ENCODE assay signal across 14 mouse cellular contexts in the genomic region with DNA sequence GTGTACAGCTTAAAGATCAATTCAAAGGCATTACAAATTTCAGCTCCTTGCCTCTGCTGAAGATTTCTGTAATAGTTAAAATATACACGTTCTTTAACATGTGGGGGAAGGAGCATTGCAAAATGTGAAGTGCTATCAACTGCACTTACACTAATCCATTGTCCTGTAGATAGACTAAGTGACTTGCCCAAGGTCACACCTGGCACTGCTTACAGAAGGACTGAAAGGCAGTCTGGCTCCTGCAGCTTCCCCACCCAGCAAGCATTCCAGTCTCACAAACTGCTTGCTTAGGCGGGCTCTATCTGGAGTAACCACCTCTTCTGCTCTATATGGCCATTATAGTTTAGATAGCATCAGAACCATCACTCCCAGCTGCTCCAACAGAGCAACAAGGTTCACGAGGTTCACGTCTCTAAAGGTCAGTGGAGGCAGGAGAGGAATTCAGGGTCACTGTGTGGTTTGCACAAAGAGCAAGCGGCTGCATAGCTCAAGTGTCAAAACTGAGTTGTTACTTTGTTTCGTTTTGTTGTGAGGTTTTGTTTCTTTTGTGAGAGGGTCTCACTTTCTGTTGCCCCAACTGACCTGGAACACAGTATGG. TPM values are rescaled to one million over a fixed set of nuclear protein-coding genes. Genes with fewer than 3 reads are reported as not detected.
DNase-seq lines count a peak whose midpoint lies in the region; ATAC-seq and TF ChIP-seq lines count a peak whose summit lies in the region.
"Had no signal": no experiment of that assay in that cellular context is flagged by ENCODE, and none has a peak within 500 bp of the region (broad histone marks: within the 10 kb centered on the region; RNA-seq: fewer than 3 reads in every experiment).

No protein-coding gene starts in this region.

- TF ChIP-seq RAD21 in CH12.LX (IDR thresholded peaks at IDR 0.05; ENCODE audit: low read depth, low read length): no peak

- H3K79me2 ChIP-seq in CH12.LX (replicated peaks; ENCODE audit: control insufficient read depth, extremely low read depth, insufficient read depth, poor library complexity, severe bottlenecking): no peaks in the 10 kb centered on the region

- WGBS in embryonic facial prominence, embryonic 11.5 days: 28% methylated on average over 6 of the region's 6 CpGs

- H3K4me3 ChIP-seq in CH12.LX (replicated peaks in 1 of 3; ENCODE audit: low read depth in 2 of 3, low read length in 2 of 3, poor library complexity in 1 of 3): no peak overlapping the region
- H3K4me3 ChIP-seq in embryonic facial prominence, embryonic 11.5 days (ENCODE audit: low read depth, low read length): no peak overlapping the region
- no peak overlapping the region for H3K4me3 ChIP-seq in gastrocnemius, adult 2 months
- H3K4me3 ChIP-seq: embryonic facial prominence, embryonic 12.5 days; heart, embryonic 15.5 days; hindbrain, embryonic 12.5 days; limb, embryonic 12.5 days had no signal

- H3K9ac ChIP-seq in CH12.LX (ENCODE audit: insufficient read depth, low read depth): no peak overlapping the region
- no peak overlapping the region for H3K9ac ChIP-seq in embryonic facial prominence, embryonic 11.5 days (replicated peaks; ENCODE audit: low read length)
- H3K9ac ChIP-seq: embryonic facial prominence, embryonic 12.5 days; heart, embryonic 15.5 days; hindbrain, embryonic 12.5 days; limb, embryonic 12.5 days had no signal

- dilution Hi-C loops in CH12.LX (cut with MboI; ENCODE audit: extremely low pct_ligation_motif_present, extremely low pct_unique_long_range_greater_than_20kb, low sequenced_read_pairs): no loop called here

- TF ChIP-seq POLR2A in CH12.LX (IDR thresholded peaks at IDR 0.05; ENCODE audit: low read depth, low read length): no peak

- in situ Hi-C loops in CH12.LX (cut with MboI; ENCODE audit: low pct_ligation_motif_present, low pct_unique_long_range_greater_than_20kb, low sequenced_read_pairs): loop anchor here (25.0 kb wide), 1 partner anchor 222 kb away; the partner anchor contains the start of gene Dmp1

- peak; percentile 27 for DNase-seq in kidney, adult 11 months
- DNase-seq in kidney, postnatal 10 days: no peak
- no peak for DNase-seq in CH12.LX (ENCODE audit: extremely low read depth)
- peak; percentile 14 for DNase-seq in Muller cell, postnatal 12 days (ENCODE audit: inconsistent ontology term)
- DNase-seq in embryonic facial prominence, embryonic 11.5 days (ENCODE audit: low spot score): peak; percentile 22
- DNase-seq in gastrocnemius, adult 2 months: no peak
- no peak for DNase-seq in right cerebral cortex, postnatal 36 days (ENCODE audit: low spot score in 2 of 2)
- DNase-seq: cerebellum, adult 8-10 months; layer of hippocampus, postnatal 36 days had no signal

- intact Hi-C loops in gastrocnemius, adult 2 months (cut with DNase I): loop anchor here (2.0 kb wide), 1 partner anchor 89 kb away; no protein-coding TSS in a partner anchor

- H3K36me3 ChIP-seq in CH12.LX (replicated peaks in 1 of 2; ENCODE audit: control insufficient read depth in 1 of 2, insufficient read depth in 1 of 2, low read length in 1 of 2): peaks cover 0 to 4% of the 10 kb centered on the region in 2 experiments
- no peaks in the 10 kb centered on the region for H3K36me3 ChIP-seq in embryonic facial prominence, embryonic 11.5 days (replicated peaks; ENCODE audit: control insufficient read depth, insufficient read depth, low read depth, low read length)
- H3K36me3 ChIP-seq: embryonic facial prominence, embryonic 12.5 days; heart, embryonic 15.5 days; hindbrain, embryonic 12.5 days; limb, embryonic 12.5 days had no signal

- no peaks in the 10 kb centered on the region for H3K27me3 ChIP-seq in CH12.LX (replicated peaks)
- no peaks in the 10 kb centered on the region for H3K27me3 ChIP-seq in embryonic facial prominence, embryonic 11.5 days (ENCODE audit: control insufficient read depth, insufficient read depth, low read length)
- H3K27me3 ChIP-seq: embryonic facial prominence, embryonic 12.5 days; heart, embryonic 15.5 days had no signal

- H3K4me2 ChIP-seq in CH12.LX (ENCODE audit: insufficient read depth, low read depth, poor library complexity, severe bottlenecking): peak overlapping the region; percentile 40; the same call in 1 of the 2 replicates
- H3K4me2 ChIP-seq in embryonic facial prominence, embryonic 11.5 days (ENCODE audit: low read depth, low read length): no peak overlapping the region
- H3K4me2 ChIP-seq: embryonic facial prominence, embryonic 12.5 days; heart, embryonic 15.5 days; hindbrain, embryonic 12.5 days; limb, embryonic 12.5 days had no signal

- no peaks in the 10 kb centered on the region for H3K9me3 ChIP-seq in CH12.LX (replicated peaks; ENCODE audit: low read length)
- H3K9me3 ChIP-seq in embryonic facial prominence, embryonic 11.5 days (replicated peaks; ENCODE audit: control insufficient read depth, low read length): no peaks in the 10 kb centered on the region
- H3K9me3 ChIP-seq: embryonic facial prominence, embryonic 12.5 days; heart, embryonic 15.5 days; hindbrain, embryonic 12.5 days; limb, embryonic 12.5 days had no signal

- H3K27ac ChIP-seq in CH12.LX (ENCODE audit: insufficient read depth, low read depth): no peak overlapping the region
- no peak overlapping the region for H3K27ac ChIP-seq in embryonic facial prominence, embryonic 11.5 days (replicated peaks; ENCODE audit: low read depth, low read length)
- no peak overlapping the region for H3K27ac ChIP-seq in gastrocnemius, adult 2 months
- H3K27ac ChIP-seq: embryonic facial prominence, embryonic 12.5 days; heart, embryonic 15.5 days; hindbrain, embryonic 12.5 days; limb, embryonic 12.5 days had no signal

- H3K4me1 ChIP-seq in CH12.LX (ENCODE audit: control insufficient read depth in 1 of 2, insufficient read depth in 2 of 2): peaks cover 3 to 17% of the 10 kb centered on the region in 2 experiments; a peak in 3 of 4 replicates
- no peaks in the 10 kb centered on the region for H3K4me1 ChIP-seq in embryonic facial prominence, embryonic 11.5 days (ENCODE audit: control insufficient read depth, insufficient read depth, low read length)
- H3K4me1 ChIP-seq: embryonic facial prominence, embryonic 12.5 days; hindbrain, embryonic 12.5 days; limb, embryonic 12.5 days had no signal

- no peak for TF ChIP-seq CTCF in CH12.LX (conservative IDR thresholded peaks at IDR 0.05 in 1 of 2, IDR thresholded peaks at IDR 0.05 in 1 of 2; ENCODE audit: low read depth in 2 of 2, low read length in 2 of 2)
- TF ChIP-seq CTCF in gastrocnemius, adult 2 months (IDR thresholded peaks at IDR 0.05): no peak

- TF ChIP-seq EP300 in CH12.LX (IDR thresholded peaks at IDR 0.05; ENCODE audit: low read length): no peak

- ATAC-seq in embryonic facial prominence, embryonic 11.5 days (replicated peaks; ENCODE audit: insufficient number of reproducible peaks, low FRiP score, low TSS enrichment, low read depth): no peak
- no peak for ATAC-seq in megakaryocyte-erythroid progenitor cell, adult 5-6 weeks (replicated peaks; ENCODE audit: low FRiP score, low TSS enrichment, poor library complexity, severe bottlenecking)

TF ChIP-seq in CH12.LX, 34 proteins besides CTCF, POLR2A, EP300 and RAD21:
- TF ChIP-seq CHD1 (IDR thresholded peaks at IDR 0.05; ENCODE audit: low read depth, low read length) (no peak), ZNF384 (IDR thresholded peaks at IDR 0.05; ENCODE audit: low read depth, low read length) (no peak), MAX (IDR thresholded peaks at IDR 0.05; ENCODE audit: low read length) (no peak), SIN3A (IDR thresholded peaks at IDR 0.05; ENCODE audit: low read length) (no peak), JUND (conservative IDR thresholded peaks at IDR 0.05; ENCODE audit: low read depth, low read length) (no peak), USF1 (IDR thresholded peaks at IDR 0.05; ENCODE audit: low read depth, low read length) (no peak), ELF1 (IDR thresholded peaks at IDR 0.05; ENCODE audit: low read depth, low read length) (no peak), TCF12 (IDR thresholded peaks at IDR 0.05; ENCODE audit: low read depth, low read length) (no peak), MAZ (IDR thresholded peaks at IDR 0.05; ENCODE audit: low read depth, low read length) (no peak), ZKSCAN1 (IDR thresholded peaks at IDR 0.05; ENCODE audit: borderline replicate concordance, low read depth, low read length) (no peak), ZMIZ1 (IDR thresholded peaks at IDR 0.05; ENCODE audit: low read depth, low read length) (no peak), USF2 (conservative IDR thresholded peaks at IDR 0.05; ENCODE audit: low read depth, low read length) (no peak), ZC3H11A (IDR thresholded peaks at IDR 0.05; ENCODE audit: low read depth, low read length) (no peak), SMC3 (IDR thresholded peaks at IDR 0.05; ENCODE audit: low read depth, low read length) (no peak), GABPA (IDR thresholded peaks at IDR 0.05; ENCODE audit: insufficient replicate concordance, low read depth, low read length) (no peak), MXI1 (IDR thresholded peaks at IDR 0.05; ENCODE audit: low read depth, low read length) (no peak), NELFE (IDR thresholded peaks at IDR 0.05; ENCODE audit: low read depth, low read length) (no peak)

RNA-seq across cellular contexts. Expression of gene Spp1, which starts 0.9 kb away (rescaled TPM):
- total RNA-seq in CH12.LX (2012; rRNA removed) (1.9 and 2.1 TPM in 2 replicates), CH12.LX (2014; rRNA removed) (25.7 and 27.0 TPM in 2 replicates)
- polyA plus RNA-seq in CH12.LX (2012; ENCODE audit: insufficient read length, low read depth): 10.2 and 10.4 TPM in 2 replicates
- 10.3 and 13.5 TPM in 2 replicates for polyA plus RNA-seq in embryonic facial prominence, embryonic 11.5 days (2014; fragmentation: Nextera tagmentation; extraction: Ambion mirVana)
- 1 to 10 TPM; 2.1 TPM for total RNA-seq in gastrocnemius, adult 2 months (2021)
- total RNA-seq in megakaryocyte-erythroid progenitor cell, adult 5-6 weeks (2014; fragmentation: Nextera tagmentation): not detected in 2 replicates
- 0.76 TPM in 1 of 2 replicates, not detected in the other for total RNA-seq in megakaryocyte-erythroid progenitor cell, adult 5-6 weeks (2017)

RNA-seq across cellular contexts. Expression of gene Pkd2, which starts 25.2 kb away (rescaled TPM):
- total RNA-seq in CH12.LX (2012; rRNA removed) (not detected in 2 replicates), CH12.LX (2014; rRNA removed) (not detected in 2 replicates)
- not detected in 2 replicates for polyA plus RNA-seq in CH12.LX (2012; ENCODE audit: insufficient read length, low read depth)
- 18.1 and 18.7 TPM in 2 replicates for polyA plus RNA-seq in embryonic facial prominence, embryonic 11.5 days (2014; fragmentation: Nextera tagmentation; extraction: Ambion mirVana)
- total RNA-seq in gastrocnemius, adult 2 months (2021): 10 to 100 TPM in 1 of 2 experiments, 1 to 10 TPM in 1; 9.9 to 15.7 TPM
- total RNA-seq in megakaryocyte-erythroid progenitor cell, adult 5-6 weeks (2014; fragmentation: Nextera tagmentation): 2.6 and 5.4 TPM in 2 replicates
- 2.4 and 2.6 TPM in 2 replicates for total RNA-seq in megakaryocyte-erythroid progenitor cell, adult 5-6 weeks (2017)

Comparison
In these comparisons a context has a peak if more than half of its experiments do, and no peak if none do; other contexts are left out.
1. DNase-seq: peak in kidney, adult 11 months (single experiment), Muller cell, postnatal 12 days (single experiment) and embryonic facial prominence, embryonic 11.5 days (single experiment); none in kidney, postnatal 10 days (single experiment), CH12.LX (single experiment), gastrocnemius, adult 2 months (single experiment) and right cerebral cortex, postnatal 36 days (0 of 2).